Mouse (Mus musculus): ENCODE measurements around the gene Gm49369.

GRCm38 (mm10) chr7:142349308-142349961 lies 33.0 kb downstream of the Gm49369 start:
- TF ChIP-seq EP300 (IDR thresholded peaks at IDR 0.05; ENCODE audit: low read depth) (no peak), CTCF (IDR thresholded peaks at IDR 0.05; ENCODE audit: low read depth) (no peak)
